Mouse (Mus musculus): Measurements from ENCODE around the gene Slc9a1.

Gene Slc9a1

DNA sequence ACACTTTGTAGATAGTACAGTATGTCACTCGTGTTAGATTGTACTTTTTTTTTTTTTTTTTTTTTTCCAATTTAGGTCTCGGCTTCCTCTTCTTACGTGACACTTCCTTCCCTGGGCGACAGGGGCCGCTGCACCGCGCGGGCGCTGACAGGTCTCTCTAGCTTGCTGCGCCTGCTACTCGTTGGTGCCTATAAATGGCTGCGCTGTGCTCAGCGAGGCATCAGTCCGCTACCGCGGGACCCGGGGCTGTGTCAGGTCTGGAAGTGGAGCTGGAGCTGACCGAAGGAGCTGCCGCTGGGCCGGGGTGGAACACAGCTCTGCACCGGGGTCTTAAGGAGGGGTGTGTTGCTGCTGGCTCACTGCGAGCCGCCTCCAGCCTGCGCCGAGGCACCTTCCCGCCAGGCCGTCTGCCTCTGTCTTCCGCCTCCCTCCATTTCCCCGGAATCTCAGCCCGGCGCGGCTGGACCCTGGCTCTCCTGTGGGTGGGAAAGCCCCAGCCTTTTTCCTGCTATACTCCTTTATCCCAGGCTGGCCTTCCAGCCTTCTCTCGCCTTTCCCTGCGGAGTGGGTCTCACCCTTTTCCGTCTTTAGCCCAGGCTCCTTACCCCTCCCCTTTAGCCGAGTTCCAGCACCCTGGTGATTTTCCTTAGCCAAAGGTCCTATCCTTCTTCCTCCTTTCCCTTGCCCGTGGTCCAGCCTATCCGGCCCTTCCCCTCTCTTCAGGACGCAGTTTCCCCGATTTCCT, at the start of gene Slc9a1:
Gene Slc9a1 (plus strand): TSS at position 154 of the 745 bp plus-strand sequence.
- peak; percentile 95 for DNase-seq

DNA sequence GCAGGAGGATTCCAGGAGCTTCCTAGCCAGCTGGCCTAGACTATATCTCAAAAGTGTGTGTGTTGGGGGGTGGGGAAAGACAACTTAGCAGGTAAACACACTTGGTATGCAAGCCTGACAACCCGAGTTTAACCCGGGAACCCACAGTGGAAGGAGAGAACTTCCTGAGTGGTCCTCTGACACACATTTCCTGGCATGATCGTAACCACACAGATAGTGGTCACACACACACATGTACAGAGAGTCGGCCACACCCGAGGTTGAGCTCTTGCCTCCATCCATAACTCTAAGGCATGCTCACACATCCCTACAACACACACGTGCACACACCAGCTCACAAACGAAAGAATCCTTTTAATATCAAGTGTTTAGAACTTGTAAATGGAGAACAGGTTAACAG, 41.4 kb upstream of the Slc9a1 start:
- no peak for DNase-seq

DNA sequence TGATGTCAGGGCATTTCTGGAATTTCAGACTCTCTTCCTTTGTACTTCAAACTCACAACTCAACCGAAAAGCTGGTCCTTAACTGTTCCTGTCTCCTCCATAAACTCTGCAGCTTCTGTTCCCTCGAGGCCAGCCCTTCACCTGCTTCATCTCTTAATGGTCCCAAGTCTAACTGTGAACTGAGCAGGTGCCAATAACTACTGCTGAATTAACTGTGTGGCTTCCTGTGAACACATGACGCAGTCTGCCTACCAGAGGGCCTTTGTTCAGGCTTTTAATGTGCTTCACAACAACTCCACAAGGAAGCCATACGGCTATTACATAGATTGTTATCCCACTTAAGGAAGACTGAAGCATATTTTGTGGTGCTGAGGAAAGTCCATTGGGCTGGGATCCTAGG, 39.2 kb upstream of the Slc9a1 start:
- DNase-seq = no peak

DNA sequence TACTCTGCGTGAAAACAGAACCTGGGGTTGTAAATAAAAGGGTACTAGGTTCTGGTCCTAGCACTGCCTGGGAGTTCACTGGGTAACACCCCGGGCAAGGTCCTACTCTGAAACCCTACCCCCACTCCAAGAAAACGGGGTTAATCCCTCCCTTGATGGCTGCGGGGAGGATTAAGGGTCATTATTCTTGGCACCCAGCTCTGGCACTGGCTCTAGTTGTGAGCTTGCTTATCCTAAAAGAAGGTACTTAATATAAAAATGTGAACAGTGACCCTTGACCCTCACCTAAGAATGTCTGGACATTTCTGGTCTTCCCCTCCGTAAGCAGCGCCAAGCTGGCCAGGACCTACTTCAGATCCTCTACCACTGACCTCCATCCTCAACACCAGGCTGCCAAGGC, 36.2 kb upstream of the Slc9a1 start:
- DNase-seq = no peak

GRCm38 (mm10) chr4:133337833-133338520, 31.5 kb upstream of the Slc9a1 start:
- DNase-seq = no peak

DNA sequence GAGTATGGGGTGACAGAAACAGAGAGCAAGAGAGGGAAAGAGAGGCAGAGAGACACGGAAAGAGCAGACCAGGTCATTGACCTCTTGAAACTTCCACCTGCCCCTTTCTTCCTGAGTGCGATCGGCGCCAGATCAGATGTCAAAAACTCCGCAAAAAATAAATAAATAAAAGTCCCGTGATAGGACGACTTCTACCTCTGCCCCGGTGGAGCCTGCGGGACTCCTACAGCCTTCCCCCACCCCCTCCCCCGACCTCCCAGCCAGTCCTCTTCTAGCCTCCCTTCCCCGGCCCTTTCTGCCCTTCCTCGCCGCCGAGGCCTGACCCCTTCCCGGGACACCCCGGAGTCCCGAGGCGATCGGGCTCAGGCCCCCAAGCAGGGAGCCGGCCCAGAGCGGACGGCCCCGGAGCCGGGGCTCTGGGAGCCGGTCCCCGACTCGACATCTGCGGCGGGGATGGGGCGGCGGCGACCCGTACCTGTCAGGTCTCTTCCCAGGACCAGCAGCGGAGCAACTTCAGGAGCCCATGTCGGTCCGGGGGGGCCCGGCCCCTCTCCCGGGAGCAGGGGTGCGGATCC, 30.9 kb upstream of the Slc9a1 start:
- no peak for DNase-seq

GRCm38 (mm10) chr4:133339148-133339749, 30.3 kb upstream of the Slc9a1 start:
- peak; percentile 99 for DNase-seq

DNA sequence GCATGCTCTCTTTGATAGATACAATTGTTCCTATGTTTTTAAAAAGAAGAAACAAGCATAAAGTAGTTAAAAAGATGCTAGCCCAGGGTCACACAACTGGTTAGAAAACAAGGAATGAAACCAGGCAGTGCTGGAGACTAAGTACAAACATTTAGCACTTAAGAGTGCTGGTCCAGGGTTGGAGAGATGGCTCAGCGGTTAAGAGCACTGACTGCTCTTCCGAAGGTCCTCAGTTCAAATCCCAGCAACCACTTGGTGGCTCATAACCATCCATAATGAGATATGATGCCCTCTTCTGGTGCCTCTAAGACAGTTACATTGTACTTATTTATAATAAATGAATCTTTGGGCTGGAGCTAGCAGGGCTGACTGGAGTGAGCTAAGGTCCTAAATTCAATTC, 29.3 kb upstream of the Slc9a1 start:
- no peak for DNase-seq

- no peak for DNase-seq
These were observed 25.4 kb upstream of the Slc9a1 start for GRCm38 (mm10) chr4:133344112-133344511.

GRCm38 (mm10) chr4:133345702-133346101, 23.8 kb upstream of the Slc9a1 start:
- no peak for DNase-seq

DNA sequence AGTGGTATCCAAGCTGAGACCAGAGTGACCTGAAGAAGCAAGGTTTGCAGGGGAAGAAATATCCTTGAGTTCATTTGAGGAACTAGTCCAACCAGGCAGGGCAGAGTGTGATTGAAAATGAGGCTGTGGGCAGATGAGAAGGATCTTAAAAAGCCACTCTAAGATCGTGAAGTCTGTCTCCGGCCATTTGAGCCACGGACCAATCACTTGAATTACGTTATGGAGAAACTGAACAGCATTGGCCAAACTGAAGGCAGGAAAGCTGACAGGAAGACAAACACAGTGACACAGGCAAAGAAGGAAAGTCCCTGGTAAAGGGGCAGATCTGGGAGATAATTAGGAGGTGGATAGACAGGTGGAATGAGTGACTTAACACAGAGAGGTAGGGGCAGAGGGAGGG, 22.9 kb upstream of the Slc9a1 start:
- no peak for DNase-seq

DNA sequence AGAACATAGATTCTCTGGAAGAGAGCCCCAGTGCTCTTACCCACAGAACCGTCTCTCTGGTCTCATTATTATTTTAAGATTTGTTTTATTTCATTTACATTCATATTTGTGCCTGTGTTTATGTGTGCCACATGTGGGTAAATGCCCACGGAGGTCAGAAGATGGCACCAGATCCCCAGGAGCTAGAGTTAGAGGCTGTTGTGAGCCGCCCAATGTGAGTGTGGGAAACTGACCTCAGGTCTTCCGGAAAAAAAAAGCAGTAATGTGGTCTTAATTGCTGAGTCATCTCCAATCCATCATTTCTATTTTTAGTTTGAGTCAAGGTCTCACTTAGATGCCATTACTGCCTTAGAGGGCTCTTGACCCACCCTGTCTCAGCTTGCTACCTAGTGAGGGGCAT, 21.9 kb upstream of the Slc9a1 start:
- no peak for DNase-seq

DNA sequence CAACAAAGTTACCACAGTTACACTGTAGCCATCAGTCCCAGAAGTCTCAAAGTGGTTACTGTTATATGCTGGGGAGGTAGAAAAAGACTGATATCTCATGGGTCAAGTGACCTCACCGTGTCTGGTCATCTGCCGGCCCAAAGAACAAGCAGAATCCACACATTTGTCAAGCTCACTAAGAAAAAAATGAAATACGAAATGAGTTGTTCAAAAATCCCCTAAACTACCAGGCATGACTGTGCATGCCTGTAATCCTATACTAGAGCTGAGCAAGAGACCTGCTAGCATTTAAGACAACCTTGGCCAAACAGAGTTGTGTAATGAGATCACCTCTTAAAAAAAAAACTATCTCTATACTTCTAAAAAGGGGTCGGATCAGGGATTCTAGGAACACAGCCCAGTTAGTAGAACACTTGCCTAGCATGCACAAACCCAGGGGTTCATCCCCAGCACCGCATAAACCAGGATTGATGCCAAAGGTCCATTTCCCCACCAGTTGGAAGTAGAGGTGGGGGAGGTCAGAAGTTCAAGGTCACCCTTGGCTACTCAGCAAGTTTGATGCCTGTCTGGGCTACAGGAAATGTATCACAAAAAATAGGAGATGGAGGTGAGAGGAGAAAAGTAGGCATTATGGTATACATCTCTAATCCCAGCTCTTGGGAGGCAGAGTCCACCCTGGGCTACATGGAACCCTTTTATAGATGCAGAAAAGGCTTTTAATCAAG, 21.3 kb upstream of the Slc9a1 start:
- no peak for DNase-seq

DNA sequence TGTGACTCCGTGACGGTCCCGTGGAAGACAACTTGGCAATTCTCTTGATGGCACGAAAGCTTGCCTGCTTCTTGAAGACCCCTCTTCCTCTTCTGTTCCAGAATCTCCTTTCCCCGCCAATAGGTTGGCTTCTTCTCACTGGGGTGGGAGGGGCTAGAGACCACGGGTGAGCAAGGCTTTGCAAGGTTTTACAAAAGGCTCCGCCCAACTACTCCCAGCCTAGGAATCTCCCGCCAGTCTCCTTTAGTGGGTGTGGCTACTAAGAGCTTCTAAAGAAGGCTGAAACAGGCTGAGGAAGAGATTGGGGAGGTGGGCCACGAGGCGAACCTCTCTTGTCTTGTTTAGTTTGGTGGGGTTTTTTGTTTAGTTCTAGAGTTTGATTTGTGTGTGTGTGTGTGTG, 16.7 kb upstream of the Slc9a1 start:
- DNase-seq = no peak

DNA sequence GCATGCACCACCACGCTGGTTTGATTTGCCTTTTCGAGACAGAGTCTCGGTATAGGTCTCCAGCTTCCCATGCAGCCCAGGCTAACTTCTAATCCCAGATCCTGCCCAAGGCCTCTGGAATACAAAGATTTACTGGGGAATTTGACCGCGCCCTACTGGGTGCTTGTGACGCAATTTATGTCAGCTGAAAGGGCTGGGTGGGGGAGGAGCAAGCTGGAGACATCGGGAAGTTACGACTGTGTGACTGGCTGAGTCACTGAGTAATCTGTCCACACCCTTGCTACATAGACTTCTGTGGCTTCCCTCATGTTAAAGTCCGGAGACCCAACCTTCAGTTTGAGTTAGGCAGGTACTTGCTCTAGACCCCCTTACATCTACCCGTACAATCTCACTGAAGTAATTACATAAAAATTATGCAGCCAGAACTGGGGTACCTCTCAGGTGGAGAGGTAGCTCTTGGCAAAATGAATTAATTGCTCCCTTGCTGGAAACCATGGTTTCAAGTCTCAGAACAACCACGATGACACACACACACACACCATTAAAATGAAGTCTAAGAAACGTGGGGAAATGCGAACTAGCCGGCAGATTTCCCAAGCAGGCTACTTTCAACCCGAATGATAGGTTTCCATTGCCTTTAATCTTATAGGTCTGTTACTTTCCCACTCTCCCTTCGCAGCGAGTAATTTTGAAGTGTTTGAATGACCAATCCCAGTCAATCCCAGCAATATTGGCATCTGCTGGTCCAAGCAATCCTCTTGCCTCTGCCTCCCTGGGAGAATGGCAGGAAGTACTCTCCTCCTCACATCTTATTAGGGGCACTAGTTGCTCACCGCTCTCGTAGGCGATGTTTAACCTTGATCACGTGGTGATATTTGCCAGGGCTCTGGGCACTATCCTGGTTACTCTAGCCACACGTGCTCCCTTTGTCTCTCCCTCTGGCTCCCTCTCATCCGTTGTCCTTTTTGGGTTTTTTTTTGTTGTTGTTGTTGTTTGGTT, 15.8 kb upstream of the Slc9a1 start, which contains the start of gene Wdtc1:
Gene Wdtc1 (minus strand): TSS at position 115 of the 999 bp plus-strand sequence.
- DNase-seq = no peak

GRCm38 (mm10) chr4:133354641-133355040, 14.9 kb upstream of the Slc9a1 start:
- DNase-seq = no peak

DNA sequence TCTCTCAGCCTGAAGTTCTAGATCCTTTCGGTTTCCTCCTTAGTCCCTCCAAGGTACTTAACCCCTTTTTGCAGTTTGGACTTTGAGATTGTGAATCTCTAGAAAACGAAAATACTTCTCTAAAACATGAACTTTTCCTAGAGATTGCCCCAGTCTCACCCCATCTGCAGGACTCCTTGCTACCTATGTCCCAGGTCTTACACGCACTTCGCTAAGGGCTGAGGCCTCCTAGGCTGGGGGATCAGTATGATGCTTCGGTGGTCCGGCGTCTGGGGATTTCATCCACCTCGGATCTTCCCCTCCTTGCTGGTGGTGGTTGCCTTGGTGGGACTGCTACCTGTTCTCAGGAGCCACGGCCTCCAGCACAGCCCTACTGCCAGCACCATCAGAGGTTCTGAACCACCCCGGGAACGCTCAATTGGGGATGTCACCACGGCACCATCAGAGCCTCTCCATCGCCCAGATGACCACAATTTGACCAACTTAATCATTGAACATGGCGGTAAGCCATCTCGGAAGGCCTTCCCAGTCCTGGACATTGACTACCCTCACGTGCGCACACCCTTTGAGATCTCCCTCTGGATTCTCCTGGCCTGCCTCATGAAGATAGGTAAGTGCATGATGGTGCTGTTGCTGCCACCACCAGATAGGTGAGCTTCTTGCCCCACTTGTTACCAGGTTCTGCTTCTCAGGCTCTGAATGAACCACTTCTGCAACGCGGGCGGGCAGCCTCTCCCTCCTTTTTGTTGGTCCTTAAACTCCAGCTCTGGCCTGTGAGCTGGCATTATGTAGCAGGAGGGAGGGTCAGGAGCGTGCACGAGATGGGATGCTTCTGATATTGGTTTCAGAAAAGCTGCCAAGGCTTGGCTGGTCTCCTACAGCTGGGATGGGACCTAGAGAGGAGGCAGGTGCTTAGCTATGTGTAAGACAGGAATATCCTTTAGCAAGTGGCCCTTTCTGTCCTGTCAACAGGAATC, 1.1 kb downstream of the Slc9a1 start:
- DNase-seq = peak; percentile 61

GRCm38 (mm10) chr4:133371621-133372277, 2.2 kb downstream of the Slc9a1 start:
- DNase-seq = no peak

- no peak for DNase-seq
These were observed 2.8 kb downstream of the Slc9a1 start for GRCm38 (mm10) chr4:133372278-133372665.

DNA sequence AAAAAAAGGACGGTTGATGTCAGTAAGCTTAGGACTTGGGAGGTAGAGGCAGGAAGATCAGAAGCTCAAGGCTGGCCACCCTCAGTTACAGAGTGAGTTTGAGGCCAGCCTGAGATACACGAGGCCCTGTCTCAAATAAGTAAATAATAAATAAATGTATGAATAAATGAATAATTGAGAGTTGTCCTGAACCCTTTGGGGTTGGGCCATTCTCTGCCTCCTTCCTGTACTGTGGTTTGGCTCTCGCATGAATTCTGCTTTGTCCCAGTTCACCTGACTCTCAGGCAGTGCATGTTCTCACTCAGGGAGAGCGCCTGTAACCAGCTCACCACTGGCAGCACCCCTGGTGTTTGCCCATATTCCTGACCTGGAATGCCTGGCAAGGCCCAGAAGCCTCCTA, 4.5 kb downstream of the Slc9a1 start:
- no peak for DNase-seq
